Mouse (Mus musculus) cerebellum, postnatal 14 days (tissue): ENCODE measurements around the gene Apbb1.

Source experiments
- DNase-seq, 2 experiments: peaks; one replicate each; pipeline ENCODE4 v3.0.0; 2021; ENCODE audit warnings: mixed read lengths in 2 of 2

The Apbb1 gene

DNA sequence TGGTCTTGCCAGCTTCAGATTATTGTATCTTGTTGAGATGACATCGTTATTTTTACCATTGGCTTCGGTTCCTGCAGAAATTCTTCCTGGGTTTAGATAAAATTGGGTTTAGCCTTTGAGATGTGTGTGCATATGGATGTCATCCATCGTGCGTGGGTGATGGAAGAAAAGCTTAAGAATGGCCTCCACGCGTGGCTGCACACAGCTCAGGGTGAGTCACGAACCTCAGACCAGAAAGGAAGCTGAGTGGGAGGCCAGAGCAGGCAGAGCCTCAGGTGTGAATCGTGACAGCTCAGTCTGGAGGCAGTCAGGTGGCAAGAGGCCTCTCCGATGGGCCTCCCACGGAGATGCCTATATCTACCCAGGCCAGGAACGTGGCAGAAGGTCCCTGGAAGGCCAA is 62.1 kb downstream of the Apbb1 start:
- no peak for DNase-seq

DNA sequence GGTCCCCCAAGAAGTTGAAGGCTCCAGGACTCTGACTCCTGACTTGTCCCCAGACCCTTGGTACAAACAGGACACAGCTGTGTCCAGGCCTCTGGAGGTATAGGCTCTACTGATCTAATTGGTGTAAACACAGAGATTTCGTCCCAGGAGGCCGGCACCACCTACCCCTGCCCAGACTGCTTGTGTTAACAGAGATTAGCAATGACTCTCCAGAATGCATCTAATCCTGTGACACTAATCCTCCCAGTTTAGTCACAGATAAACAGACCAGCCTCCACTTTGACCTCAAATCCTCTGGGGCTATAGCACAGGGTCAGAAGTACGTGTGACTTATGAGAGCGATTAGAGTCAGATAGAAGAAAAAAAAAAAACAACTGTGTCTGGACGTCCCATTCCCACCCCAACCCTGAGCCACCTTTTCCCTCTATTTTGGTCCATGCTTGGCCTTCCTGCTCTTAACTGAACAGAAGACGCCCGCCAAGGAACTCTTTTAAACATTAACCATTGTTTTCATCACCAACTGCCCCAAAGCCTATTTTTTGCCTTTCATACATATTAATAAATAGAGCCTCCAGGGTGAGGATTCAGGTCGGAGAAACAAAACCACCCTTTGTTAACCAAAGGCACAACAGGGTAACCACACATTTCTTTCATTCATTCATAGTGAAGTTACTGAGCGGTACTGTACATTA is 64.6 kb downstream of the Apbb1 start:
- no peak for DNase-seq

DNA sequence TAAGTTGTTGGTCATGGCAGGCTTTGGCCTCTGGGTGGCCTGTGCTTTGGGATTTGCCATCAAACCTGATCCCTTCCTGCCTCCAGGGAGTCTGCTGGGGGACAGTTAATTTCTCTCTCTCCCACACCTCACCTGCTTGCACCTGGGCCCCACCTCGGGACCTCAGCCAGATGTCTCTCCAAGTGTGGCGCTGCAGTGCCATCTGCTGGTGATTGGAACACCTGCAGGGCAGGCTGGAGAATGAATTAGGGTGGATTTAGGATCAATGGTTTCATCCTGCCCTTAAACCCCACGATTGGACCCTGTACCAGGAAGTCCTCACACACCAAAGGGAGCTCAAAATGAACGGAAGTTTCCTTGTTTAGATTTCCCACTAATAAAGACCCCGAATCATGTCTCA is 66.3 kb downstream of the Apbb1 start:
- peak; percentile 76 to 86 for DNase-seq

DNA sequence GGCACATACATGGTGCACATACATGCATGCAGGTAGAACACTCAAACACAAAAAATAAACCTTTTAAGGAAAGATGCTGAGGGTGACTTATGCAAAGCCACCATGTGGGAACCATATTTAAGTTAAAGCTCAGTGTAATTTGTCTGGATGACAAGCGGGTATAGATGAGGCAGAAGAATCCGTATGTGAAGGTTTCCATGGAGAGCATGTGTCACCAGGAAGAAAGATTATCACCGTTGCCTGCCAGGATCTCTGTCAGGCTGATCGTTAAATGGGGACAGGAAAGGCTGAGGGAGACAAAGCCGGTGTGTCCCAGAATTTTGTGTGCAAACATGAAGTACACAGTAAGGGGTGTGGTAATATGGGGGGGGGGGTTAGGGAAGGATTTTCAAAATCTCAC is 66.9 kb downstream of the Apbb1 start:
- no peak for DNase-seq

DNA sequence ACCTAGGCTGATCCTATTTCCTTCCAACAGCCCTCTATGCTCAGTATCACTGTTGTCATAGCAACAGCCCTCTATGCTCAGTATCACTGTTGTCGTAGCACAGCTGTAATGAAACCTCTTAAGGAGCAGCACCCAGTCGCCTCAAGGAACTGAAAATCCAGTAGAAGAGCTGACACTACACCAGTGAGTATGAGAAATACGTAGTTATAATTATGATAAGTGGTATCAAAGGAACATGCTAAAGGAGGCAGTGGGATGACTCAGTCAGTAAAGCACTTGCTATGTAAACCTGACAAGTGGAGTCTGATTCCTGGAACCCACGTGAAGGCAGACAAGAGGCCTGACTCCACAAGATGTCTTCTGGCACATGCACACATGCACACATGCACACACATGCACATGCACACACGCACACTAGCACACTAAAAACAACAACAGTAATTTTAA is 67.6 kb downstream of the Apbb1 start:
- DNase-seq: no peak

DNA sequence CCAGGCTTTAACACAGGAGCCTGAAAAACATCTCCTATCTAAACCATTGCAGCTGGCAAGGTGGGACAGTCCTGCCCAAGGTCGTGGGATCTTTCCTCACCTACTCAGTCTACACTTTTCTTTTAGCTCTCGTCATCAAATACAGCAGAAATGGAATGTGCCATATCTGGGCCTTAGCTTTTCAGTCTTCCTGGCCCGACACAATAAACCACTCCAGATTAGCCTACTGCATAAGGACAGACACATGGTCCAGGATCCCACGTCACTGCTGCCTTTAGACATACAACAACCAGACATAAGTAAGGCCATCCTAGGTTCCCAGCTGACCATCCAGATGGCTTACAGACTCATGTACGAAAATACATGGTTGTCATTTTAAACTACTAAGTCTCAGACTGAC is 71.3 kb downstream of the Apbb1 start:
- DNase-seq: no peak
